ENCODE assay signal across 24 mouse cellular contexts in the genomic region with DNA sequence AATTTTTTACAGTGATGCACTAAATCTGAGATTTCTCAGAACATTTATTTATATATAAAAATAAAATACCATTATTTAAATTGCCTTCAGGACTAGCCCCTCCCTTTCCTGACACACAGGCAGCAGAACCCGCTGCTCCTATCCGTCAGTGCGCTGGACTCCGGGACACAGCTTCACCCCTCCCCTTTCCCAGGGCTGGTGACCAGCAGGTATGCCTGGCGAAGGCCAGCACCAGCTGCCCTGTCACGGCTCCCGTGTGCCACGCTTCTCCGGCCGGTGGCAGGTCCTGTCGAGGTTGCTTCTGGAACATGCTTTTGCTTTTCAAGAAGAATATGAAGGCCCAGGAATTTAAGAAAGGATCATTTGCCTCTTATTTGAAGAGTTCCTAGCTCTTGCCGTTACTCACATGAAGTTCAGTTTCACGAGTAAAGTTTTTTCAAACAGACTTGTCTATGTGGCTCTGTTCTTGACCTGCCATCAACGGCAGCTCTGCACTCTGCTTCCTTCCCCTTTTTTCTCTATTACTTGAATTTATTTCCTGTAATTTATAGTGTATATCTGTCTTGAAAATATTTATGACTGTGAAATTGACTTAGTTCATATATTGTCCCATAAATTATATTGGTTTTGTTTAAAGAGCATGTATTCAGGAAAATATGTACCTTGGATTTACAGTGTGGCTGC.
DNase-seq lines count a peak whose midpoint lies in the region; ATAC-seq lines count a peak whose summit lies in the region.
"Had no signal": no experiment of that assay in that cellular context is flagged by ENCODE, and none has a peak within 500 bp of the region (broad histone marks: within the 10 kb centered on the region; RNA-seq: fewer than 3 reads in every experiment).

No protein-coding gene starts in this region.

- H3K27me3 ChIP-seq in midbrain, embryonic 11.5 days (ENCODE audit: control insufficient read depth, insufficient read depth, low read length), result no peaks in the 10 kb centered on the region
- no peaks in the 10 kb centered on the region for H3K27me3 ChIP-seq in midbrain, embryonic 16.5 days (ENCODE audit: control insufficient read depth, insufficient read depth, low read depth, low read length)
- H3K27me3 ChIP-seq: embryonic facial prominence, embryonic 13.5 days; forebrain, embryonic 12.5 days; forebrain, embryonic 15.5 days had no signal

- H3K36me3 ChIP-seq in midbrain, embryonic 11.5 days (ENCODE audit: control insufficient read depth, insufficient read depth, low read length), result peaks cover 6% of the 10 kb centered on the region; the same call in 1 of the 2 replicates
- H3K36me3 ChIP-seq in midbrain, embryonic 16.5 days (ENCODE audit: control insufficient read depth, insufficient read depth, low read length), result peaks cover 13% of the 10 kb centered on the region; the same call in 1 of the 2 replicates

- no peak overlapping the region for H3K27ac ChIP-seq in midbrain, embryonic 11.5 days (ENCODE audit: low read depth, low read length)
- no peak overlapping the region for H3K27ac ChIP-seq in midbrain, embryonic 16.5 days (ENCODE audit: low read length)
- H3K27ac ChIP-seq: embryonic facial prominence, embryonic 10.5 days; embryonic facial prominence, embryonic 13.5 days; forebrain, embryonic 12.5 days; forebrain, embryonic 15.5 days; hindbrain, embryonic 14.5 days; hindbrain, postnatal 0 days had no signal

- intact Hi-C loops in heart, postnatal 36 days (cut with DNase I), result no loop called here

- no peaks in the 10 kb centered on the region for H3K9me3 ChIP-seq in midbrain, embryonic 11.5 days (ENCODE audit: control insufficient read depth, low read length)
- H3K9me3 ChIP-seq in midbrain, embryonic 16.5 days (replicated peaks; ENCODE audit: control insufficient read depth, low read length, poor library complexity, severe bottlenecking), result no peaks in the 10 kb centered on the region
- H3K9me3 ChIP-seq: embryonic facial prominence, embryonic 10.5 days; embryonic facial prominence, embryonic 13.5 days; forebrain, embryonic 12.5 days; forebrain, embryonic 15.5 days had no signal

- no peaks in the 10 kb centered on the region for H3K4me1 ChIP-seq in midbrain, embryonic 11.5 days (ENCODE audit: control insufficient read depth, insufficient read depth, low read length)
- no peaks in the 10 kb centered on the region for H3K4me1 ChIP-seq in midbrain, embryonic 16.5 days (ENCODE audit: control insufficient read depth, insufficient read depth, low read length)
- H3K4me1 ChIP-seq: embryonic facial prominence, embryonic 10.5 days; embryonic facial prominence, embryonic 13.5 days; forebrain, embryonic 12.5 days; forebrain, embryonic 15.5 days had no signal

- 91% methylated on average over 14 of the region's 14 CpGs for WGBS in midbrain, embryonic 11.5 days
- 87% methylated on average over 14 of the region's 14 CpGs for WGBS in midbrain, embryonic 16.5 days

- no peak overlapping the region for H3K9ac ChIP-seq in midbrain, embryonic 11.5 days (ENCODE audit: low read length)
- H3K9ac ChIP-seq in midbrain, embryonic 16.5 days (ENCODE audit: low read depth, low read length), result no peak overlapping the region
- H3K9ac ChIP-seq: embryonic facial prominence, embryonic 13.5 days; forebrain, embryonic 12.5 days; forebrain, embryonic 15.5 days; hindbrain, embryonic 14.5 days had no signal

- peak; percentile 18 to 21 for DNase-seq in cerebellum, postnatal 10 days
- peak; percentile 78 for DNase-seq in heart, adult 11 months
- no peak for DNase-seq in heart, postnatal 36 days
- DNase-seq in midbrain, embryonic 11.5 days (ENCODE audit: low spot score, missing footprints), result peak; percentile 59
- DNase-seq in right cerebral cortex, postnatal 36 days (ENCODE audit: low spot score in 2 of 2), result no peak
- DNase-seq: adrenal gland, postnatal 10 days; adrenal gland, postnatal 36 days; cerebellum, adult 11-12 months; cerebellum, adult 8-10 months; embryo, embryonic 11 days; gastrocnemius, postnatal 25 days had no signal

- H3K4me2 ChIP-seq in midbrain, embryonic 11.5 days, result no peak overlapping the region
- no peak overlapping the region for H3K4me2 ChIP-seq in midbrain, embryonic 16.5 days (ENCODE audit: low read length)
- H3K4me2 ChIP-seq: embryonic facial prominence, embryonic 13.5 days; forebrain, embryonic 12.5 days; forebrain, embryonic 15.5 days; heart, embryonic 11.5 days; hindbrain, embryonic 14.5 days had no signal

- no peak for ATAC-seq in cerebellum, adult (ENCODE audit: insufficient number of reproducible peaks, low FRiP score, low TSS enrichment)
- ATAC-seq in midbrain, embryonic 11.5 days (ENCODE audit: low FRiP score), result no peak
- ATAC-seq in midbrain, embryonic 16.5 days, result no peak
- ATAC-seq: activated CD4-positive, CD25-positive, alpha-beta regulatory T cell, adult 4 months; forebrain, embryonic 15.5 days; hindbrain, postnatal 0 days; inflammation-experienced regulatory T-cells, adult 6 months; intestine, embryonic 16.5 days had no signal

- H3K4me3 ChIP-seq in midbrain, embryonic 11.5 days (ENCODE audit: low read depth, low read length), result no peak overlapping the region
- H3K4me3 ChIP-seq in midbrain, embryonic 16.5 days (ENCODE audit: low read depth, low read length), result no peak overlapping the region
- H3K4me3 ChIP-seq: embryonic facial prominence, embryonic 10.5 days; embryonic facial prominence, embryonic 13.5 days; erythroblast, embryonic 14.5 days; forebrain, embryonic 12.5 days; forebrain, embryonic 15.5 days had no signal

Comparison
In these comparisons a context has a peak if more than half of its experiments do, and no peak if none do; other contexts are left out.
1. DNase-seq: peak in cerebellum, postnatal 10 days (2 of 2), heart, adult 11 months (single experiment) and midbrain, embryonic 11.5 days (single experiment); none in heart, postnatal 36 days (0 of 2) and right cerebral cortex, postnatal 36 days (0 of 2).